Mouse (Mus musculus): Measurements from ENCODE around the gene Gm6525. TPM values are rescaled to one million over a fixed set of nuclear protein-coding genes. Genes with fewer than 3 reads are reported as not detected.

Gm6525 gene
- polyA plus RNA-seq, 1 experiment, result 0.12 TPM

DNA sequence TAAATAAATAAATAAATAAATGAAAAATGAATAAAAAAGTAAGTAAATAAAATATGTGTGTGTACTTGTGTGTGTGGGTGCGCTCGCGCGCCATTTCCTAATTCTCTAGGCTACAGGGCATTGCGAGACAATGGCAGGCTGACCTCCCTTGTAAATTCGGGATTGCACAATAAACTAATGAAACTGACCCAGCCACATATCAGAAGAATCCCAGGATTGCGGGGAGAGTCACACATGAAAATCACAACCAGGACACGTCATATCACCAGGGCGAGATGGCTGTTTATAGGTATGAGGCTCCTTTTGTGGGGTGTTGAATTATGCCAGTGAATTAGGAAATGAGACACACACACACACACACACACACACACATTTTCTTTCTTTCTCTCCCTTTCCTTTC is 25.6 kb downstream of the Gm6525 start:
- no peak overlapping the region for H3ac ChIP-seq (ENCODE audit: control insufficient read depth, insufficient read length)
- no peak overlapping the region for H3K4me2 ChIP-seq (ENCODE audit: low read depth)
- H3K79me2 ChIP-seq (ENCODE audit: control insufficient read depth, insufficient read depth), result no peaks in the 10 kb centered on the region
- H3K4me3 ChIP-seq, result no peak overlapping the region
- H3K27me3 ChIP-seq (ENCODE audit: control insufficient read depth, insufficient read depth, insufficient read length), result no peaks in the 10 kb centered on the region
- TF ChIP-seq MYOD1 (IDR thresholded peaks at IDR 0.05; ENCODE audit: control insufficient read depth in 1 of 3, insufficient read length in 2 of 3, low read depth in 2 of 3) (no peak), POLR2AphosphoS2 (IDR thresholded peaks at IDR 0.05; ENCODE audit: insufficient read length, low read depth) (no peak), TCF3 (IDR thresholded peaks at IDR 0.05; ENCODE audit: insufficient read length, low read depth) (no peak), CEBPB (IDR thresholded peaks at IDR 0.05; ENCODE audit: insufficient read depth, poor library complexity, severe bottlenecking) (no peak), REST (IDR thresholded peaks at IDR 0.05; ENCODE audit: insufficient read depth, insufficient read length) (no peak), TCF12 (IDR thresholded peaks at IDR 0.05; ENCODE audit: insufficient read depth, poor library complexity, severe bottlenecking) (no peak), MYOG (IDR thresholded peaks at IDR 0.05; ENCODE audit: control insufficient read depth in 1 of 3, insufficient read depth in 1 of 3, insufficient read length in 2 of 3, low read depth in 2 of 3) (no peak), MAX (IDR thresholded peaks at IDR 0.05; ENCODE audit: low read depth) (no peak), SRF (IDR thresholded peaks at IDR 0.05; ENCODE audit: control insufficient read depth, insufficient read length, low read depth) (no peak), E2F4 (IDR thresholded peaks at IDR 0.05; ENCODE audit: insufficient read depth) (no peak), USF1 (IDR thresholded peaks at IDR 0.05; ENCODE audit: low read depth) (no peak), POLR2A (IDR thresholded peaks at IDR 0.05; ENCODE audit: insufficient read length, low read depth) (no peak)
- no peaks in the 10 kb centered on the region for H3K36me3 ChIP-seq (ENCODE audit: control insufficient read depth, insufficient read depth)

DNA sequence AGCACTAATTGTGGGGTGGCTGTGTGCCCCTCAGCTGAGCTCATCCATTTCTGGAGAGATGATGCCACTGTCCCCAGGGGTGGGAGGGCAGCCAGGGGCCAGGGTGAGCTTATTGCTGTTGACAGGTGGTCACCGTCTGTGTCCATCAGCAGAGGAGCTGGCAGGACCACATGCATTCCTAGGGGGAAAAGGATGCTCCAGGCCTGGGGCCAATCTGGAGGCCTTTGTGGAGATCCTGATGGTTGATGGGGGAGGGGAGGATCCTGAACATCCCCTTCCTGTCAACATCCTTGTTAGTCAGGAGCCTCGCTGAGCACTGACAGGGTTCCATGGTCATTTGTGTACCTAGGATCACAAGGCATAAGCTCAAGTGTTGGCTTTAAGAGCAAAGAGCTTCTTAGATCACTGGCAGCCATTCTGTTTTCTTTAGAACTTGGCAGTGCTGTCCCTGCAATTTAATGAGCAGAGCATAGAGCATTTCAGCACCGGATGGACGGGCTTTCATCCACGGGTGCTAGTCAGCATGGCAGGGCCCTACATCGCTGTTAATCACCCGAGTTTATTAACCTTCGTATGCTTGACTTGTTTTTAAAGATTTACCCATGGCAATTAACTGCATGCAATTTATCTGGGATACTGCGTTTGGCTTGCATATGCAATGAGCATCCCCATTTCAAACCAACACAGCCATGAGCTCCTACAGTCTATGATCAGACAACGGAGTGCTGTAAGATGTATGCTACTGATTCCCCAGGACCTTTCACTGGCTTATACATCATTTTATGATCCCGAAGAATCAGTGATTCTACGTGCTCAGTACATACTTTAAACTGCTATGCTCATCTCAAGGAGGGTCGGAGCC is 26.9 kb downstream of the Gm6525 start:
- H3K79me2 ChIP-seq (ENCODE audit: control insufficient read depth, insufficient read depth), result no peaks in the 10 kb centered on the region
- TF ChIP-seq CEBPB (IDR thresholded peaks at IDR 0.05; ENCODE audit: insufficient read depth, poor library complexity, severe bottlenecking), result no peak
- no peak for TF ChIP-seq MYOG (IDR thresholded peaks at IDR 0.05; ENCODE audit: control insufficient read depth in 1 of 3, insufficient read depth in 1 of 3, insufficient read length in 2 of 3, low read depth in 2 of 3)
- no peak for TF ChIP-seq MAX (IDR thresholded peaks at IDR 0.05; ENCODE audit: low read depth)
- no peak for TF ChIP-seq E2F4 (IDR thresholded peaks at IDR 0.05; ENCODE audit: insufficient read depth)
- TF ChIP-seq MYOD1 (IDR thresholded peaks at IDR 0.05; ENCODE audit: control insufficient read depth in 1 of 3, insufficient read length in 2 of 3, low read depth in 2 of 3), result peak in 1 of 3 experiments; percentile 38
- TF ChIP-seq TCF12 (IDR thresholded peaks at IDR 0.05; ENCODE audit: insufficient read depth, poor library complexity, severe bottlenecking), result no peak
- no peak overlapping the region for H3K4me2 ChIP-seq (ENCODE audit: low read depth)
- H3K4me3 ChIP-seq, result no peak overlapping the region
- H3K27me3 ChIP-seq (ENCODE audit: control insufficient read depth, insufficient read depth, insufficient read length), result no peaks in the 10 kb centered on the region
- H3ac ChIP-seq (ENCODE audit: control insufficient read depth, insufficient read length), result no peak overlapping the region
- H3K36me3 ChIP-seq (ENCODE audit: control insufficient read depth, insufficient read depth), result no peaks in the 10 kb centered on the region

DNA sequence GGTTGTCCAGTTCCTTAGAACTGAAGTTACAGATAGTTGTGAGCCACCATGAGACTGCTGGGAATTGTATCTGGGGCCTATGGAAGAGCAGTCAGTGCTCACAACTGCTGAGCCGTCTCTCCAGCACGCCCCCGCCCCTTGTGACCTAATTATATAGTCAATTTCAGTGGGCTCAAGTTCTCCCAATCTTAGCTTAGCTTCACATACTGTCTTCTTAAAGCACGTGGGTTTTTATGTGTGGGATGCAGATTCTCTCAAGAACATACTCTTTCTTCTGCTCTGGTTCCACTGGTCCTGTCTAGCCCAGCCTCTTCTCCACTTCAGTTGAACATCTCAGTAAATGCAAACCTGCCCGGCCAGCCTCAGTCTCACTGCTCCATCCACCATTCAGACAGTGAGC is 30.7 kb downstream of the Gm6525 start:
- Histone ChIP-seq H3K79me2 (ENCODE audit: control insufficient read depth, insufficient read depth) (no peaks in the 10 kb centered on the region), H3K4me3 (no peak overlapping the region), H3K4me2 (ENCODE audit: low read depth) (no peak overlapping the region), H3K36me3 (ENCODE audit: control insufficient read depth, insufficient read depth) (no peaks in the 10 kb centered on the region), H3K27me3 (ENCODE audit: control insufficient read depth, insufficient read depth, insufficient read length) (no peaks in the 10 kb centered on the region), H3ac (ENCODE audit: control insufficient read depth, insufficient read length) (no peak overlapping the region)
- TF ChIP-seq MAX (IDR thresholded peaks at IDR 0.05; ENCODE audit: low read depth) (no peak), POLR2AphosphoS2 (IDR thresholded peaks at IDR 0.05; ENCODE audit: insufficient read length, low read depth) (no peak), E2F4 (IDR thresholded peaks at IDR 0.05; ENCODE audit: insufficient read depth) (no peak)

DNA sequence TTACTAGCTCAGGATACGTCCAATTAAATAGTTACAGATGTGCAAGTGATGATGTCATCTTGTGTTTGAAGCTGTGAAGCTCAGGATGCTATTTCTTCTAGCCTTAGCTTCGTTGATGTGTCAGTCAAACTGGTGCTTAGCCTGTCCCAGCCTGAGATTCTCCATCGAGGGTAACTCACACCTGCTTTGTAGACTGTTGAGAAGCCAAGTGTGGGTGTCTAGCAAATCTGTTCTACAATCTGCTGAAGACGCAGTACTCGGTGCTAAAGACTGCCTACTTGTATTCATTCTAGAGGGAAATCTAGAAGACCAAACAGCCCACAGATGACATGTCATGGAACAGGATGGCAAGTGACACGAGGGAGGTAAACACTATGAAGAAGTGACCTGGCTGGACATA is 31.7 kb downstream of the Gm6525 start:
- TF ChIP-seq USF1 (IDR thresholded peaks at IDR 0.05; ENCODE audit: low read depth) (no peak), TCF12 (IDR thresholded peaks at IDR 0.05; ENCODE audit: insufficient read depth, poor library complexity, severe bottlenecking) (no peak), REST (IDR thresholded peaks at IDR 0.05; ENCODE audit: insufficient read depth, insufficient read length) (no peak), MYOG (IDR thresholded peaks at IDR 0.05; ENCODE audit: control insufficient read depth in 1 of 3, insufficient read depth in 1 of 3, insufficient read length in 2 of 3, low read depth in 2 of 3) (no peak), TCF3 (IDR thresholded peaks at IDR 0.05; ENCODE audit: insufficient read length, low read depth) (no peak), E2F4 (IDR thresholded peaks at IDR 0.05; ENCODE audit: insufficient read depth) (no peak)
- Histone ChIP-seq H3K79me2 (ENCODE audit: control insufficient read depth, insufficient read depth) (no peaks in the 10 kb centered on the region), H3K4me3 (no peak overlapping the region), H3K4me2 (ENCODE audit: low read depth) (no peak overlapping the region), H3K27me3 (ENCODE audit: control insufficient read depth, insufficient read depth, insufficient read length) (no peaks in the 10 kb centered on the region), H3K36me3 (ENCODE audit: control insufficient read depth, insufficient read depth) (no peaks in the 10 kb centered on the region), H3ac (ENCODE audit: control insufficient read depth, insufficient read length) (no peak overlapping the region)

DNA sequence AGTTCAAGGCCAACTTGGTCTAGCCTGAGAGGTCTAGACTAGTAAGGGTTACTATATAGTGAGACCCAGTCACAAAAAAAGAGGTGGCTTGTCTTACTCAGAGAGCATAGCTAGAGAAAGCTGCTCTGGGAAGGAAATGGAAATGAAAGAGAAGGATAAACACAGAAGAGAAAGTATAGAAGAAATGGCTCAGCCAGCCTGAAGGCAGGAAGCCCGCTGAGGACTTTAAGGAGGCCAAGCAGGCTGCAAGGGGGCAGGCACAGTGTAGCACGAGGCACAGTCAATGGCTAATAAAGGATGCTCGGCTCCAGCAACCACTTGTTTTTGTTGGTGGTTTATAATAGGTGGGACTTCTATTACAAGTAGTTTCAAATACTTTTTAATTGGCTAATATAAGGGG is 32.2 kb downstream of the Gm6525 start:
- Histone ChIP-seq H3K4me2 (ENCODE audit: low read depth) (no peak overlapping the region), H3K27me3 (ENCODE audit: control insufficient read depth, insufficient read depth, insufficient read length) (no peaks in the 10 kb centered on the region), H3K4me3 (no peak overlapping the region), H3ac (ENCODE audit: control insufficient read depth, insufficient read length) (no peak overlapping the region), H3K36me3 (ENCODE audit: control insufficient read depth, insufficient read depth) (no peaks in the 10 kb centered on the region), H3K79me2 (ENCODE audit: control insufficient read depth, insufficient read depth) (no peaks in the 10 kb centered on the region)
- TF ChIP-seq USF1 (IDR thresholded peaks at IDR 0.05; ENCODE audit: low read depth) (no peak), REST (IDR thresholded peaks at IDR 0.05; ENCODE audit: insufficient read depth, insufficient read length) (no peak), MAX (IDR thresholded peaks at IDR 0.05; ENCODE audit: low read depth) (no peak), E2F4 (IDR thresholded peaks at IDR 0.05; ENCODE audit: insufficient read depth) (no peak), TCF12 (IDR thresholded peaks at IDR 0.05; ENCODE audit: insufficient read depth, poor library complexity, severe bottlenecking) (no peak), CEBPB (IDR thresholded peaks at IDR 0.05; ENCODE audit: insufficient read depth, poor library complexity, severe bottlenecking) (no peak), MYOD1 (IDR thresholded peaks at IDR 0.05; ENCODE audit: control insufficient read depth in 1 of 3, insufficient read length in 2 of 3, low read depth in 2 of 3) (no peak), TCF3 (IDR thresholded peaks at IDR 0.05; ENCODE audit: insufficient read length, low read depth) (no peak), POLR2AphosphoS2 (IDR thresholded peaks at IDR 0.05; ENCODE audit: insufficient read length, low read depth) (no peak), SRF (IDR thresholded peaks at IDR 0.05; ENCODE audit: control insufficient read depth, insufficient read length, low read depth) (no peak), POLR2A (IDR thresholded peaks at IDR 0.05; ENCODE audit: insufficient read length, low read depth) (no peak), MYOG (IDR thresholded peaks at IDR 0.05; ENCODE audit: control insufficient read depth in 1 of 3, insufficient read depth in 1 of 3, insufficient read length in 2 of 3, low read depth in 2 of 3) (no peak)

Measured in myocyte (in vitro differentiated cells).